Mouse (Mus musculus) liver, adult 2 months (tissue): ENCODE measurements at regions not wholly inside any gene's neighbourhood (a gene's known extent, or its start where the extent isn't known, plus 50 kb on each side); places are given as distances from the start of the nearest gene placed in this dataset.

Experiments
- DNase-seq: peaks from one replicate; pipeline ENCODE4 v3.0.0-alpha.2; 2011; ENCODE audit warnings: low read depth, low spot score; ENCODE audit errors: extremely low read depth
- H3K27ac ChIP-seq: fragments of 200-500 bp; replicated peaks from 2 replicates; pipeline ENCODE4 v1.5.1; 2012; ENCODE audit warnings: low read depth, mild to moderate bottlenecking, control low read depth, inconsistent platforms, low read length; ENCODE audit not compliant: insufficient read depth
- H3K27me3 ChIP-seq: fragments of 200-500 bp; 2 replicates; pipeline ENCODE4 v1.6.1; 2012; ENCODE audit warnings: mild to moderate bottlenecking, moderate library complexity, low read length, inconsistent platforms; ENCODE audit not compliant: control insufficient read depth, insufficient read depth
- H3K36me3 ChIP-seq: fragments of 200-500 bp; 2 replicates; pipeline ENCODE4 v1.6.1; 2012; ENCODE audit warnings: low read length, inconsistent platforms; ENCODE audit not compliant: control insufficient read depth, insufficient read depth
- H3K4me1 ChIP-seq: fragments of 200-500 bp; 2 replicates; pipeline ENCODE4 v1.6.1; 2011; ENCODE audit warnings: low read length; ENCODE audit not compliant: control insufficient read depth, insufficient read depth
- H3K4me3 ChIP-seq: fragments of 200-500 bp; 2 replicates; pipeline ENCODE4 v1.5.1; 2011; ENCODE audit warnings: low read depth, mild to moderate bottlenecking, control low read depth, low read length, moderate library complexity; ENCODE audit not compliant: insufficient read depth
- H3K79me2 ChIP-seq: fragments of 200-500 bp; 2 replicates; pipeline ENCODE4 v1.6.1; 2012; ENCODE audit warnings: inconsistent platforms, mild to moderate bottlenecking, low read length, moderate library complexity; ENCODE audit not compliant: control insufficient read depth, insufficient read depth
- H3K9ac ChIP-seq: fragments of 200-500 bp; 2 replicates; pipeline ENCODE4 v1.6.1; 2012; ENCODE audit warnings: low read depth, mild to moderate bottlenecking, control low read depth, inconsistent platforms, low read length
- CTCF ChIP-seq: fragments of 200-500 bp; IDR thresholded peaks from 2 replicates; pipeline ENCODE4 v1.5.1; 2011; ENCODE audit warnings: low read depth, low read length, control low read depth
- POLR2A ChIP-seq: fragments of 200-500 bp; IDR thresholded peaks from 2 replicates; pipeline ENCODE4 v1.6.1; 2011; ENCODE audit warnings: low read length, control low read depth; ENCODE audit not compliant: insufficient read depth; ENCODE audit errors: extremely low read depth
- WGBS: fragments of 180-500 bp; shearing (Covaris S2); methylation state at CpG from one replicate; pipeline ENCODE4 v1.1.7; 2018; 5-methylcytosine and 5-hydroxymethylcytosine counted together

- H3K36me3 ChIP-seq = no peaks in the 10 kb centered on the region
- no peaks in the 10 kb centered on the region for H3K4me1 ChIP-seq
- no peak for TF ChIP-seq POLR2A
- TF ChIP-seq CTCF = no peak
- DNase-seq = no peak
- no peaks in the 10 kb centered on the region for H3K27me3 ChIP-seq
- no peak overlapping the region for H3K9ac ChIP-seq
- no peaks in the 10 kb centered on the region for H3K79me2 ChIP-seq
- WGBS = 69% methylated on average over 8 of the region's 8 CpGs
- no peak overlapping the region for H3K4me3 ChIP-seq
- H3K27ac ChIP-seq = no peak overlapping the region
Measured at GRCm38 (mm10) chr14:46569273-46569672, 178.8 kb upstream of the Bmp4 start.

- H3K4me1 ChIP-seq = no peaks in the 10 kb centered on the region
Measured at GRCm38 (mm10) chr14:46567411-46567780, 176.9 kb upstream of the Bmp4 start.

DNA sequence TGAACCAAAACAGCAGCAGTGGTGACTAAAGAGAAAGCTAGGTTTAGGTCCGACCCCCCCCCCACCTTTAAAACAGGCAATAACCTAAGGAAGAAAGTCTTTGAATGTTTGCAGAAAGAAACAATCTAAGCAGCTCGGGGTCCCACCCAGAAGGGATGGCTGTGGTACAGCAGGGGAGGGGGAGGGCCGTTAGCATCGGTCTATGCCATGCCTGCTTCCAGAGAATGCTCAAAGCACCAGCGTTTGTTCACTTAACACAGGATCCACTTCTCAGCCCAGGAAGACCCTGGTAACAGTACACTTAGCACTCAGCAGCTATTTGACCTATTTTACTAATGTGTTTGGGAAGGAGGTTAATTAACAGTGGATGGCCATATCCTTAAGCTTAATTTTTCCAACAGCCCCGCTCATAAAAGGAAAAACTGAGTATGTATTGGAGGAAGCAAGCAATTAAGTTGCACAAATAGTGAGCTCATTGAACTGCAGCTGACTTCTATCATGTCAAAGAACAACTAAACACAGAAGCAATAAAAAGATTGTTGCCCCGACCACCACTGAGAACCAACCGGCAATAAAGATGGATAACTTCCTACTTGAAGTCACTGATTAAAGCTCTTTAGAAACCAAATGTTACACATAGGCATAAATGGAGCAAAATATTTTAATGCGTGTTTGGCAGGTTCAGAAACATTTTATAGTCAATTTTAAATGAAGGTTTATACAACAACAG, 176.4 kb upstream of the Bmp4 start:
- Histone ChIP-seq H3K79me2 (no peaks in the 10 kb centered on the region), H3K4me1 (no peaks in the 10 kb centered on the region), H3K36me3 (no peaks in the 10 kb centered on the region), H3K4me3 (no peak overlapping the region), H3K9ac (no peak overlapping the region), H3K27ac (no peak overlapping the region), H3K27me3 (no peaks in the 10 kb centered on the region)
- WGBS = 69% methylated on average over 9 of the region's 9 CpGs
- DNase-seq = no peak
- TF ChIP-seq CTCF (no peak), POLR2A (no peak)

More at GRCm38 (mm10) chr14:46567411-46567780, 176.9 kb upstream of the Bmp4 start:
- H3K27ac ChIP-seq = no peak overlapping the region
- no peaks in the 10 kb centered on the region for H3K36me3 ChIP-seq
- TF ChIP-seq CTCF (no peak), POLR2A (no peak)
- no peaks in the 10 kb centered on the region for H3K79me2 ChIP-seq
- 78% methylated on average over 3 of the region's 3 CpGs for WGBS
- no peaks in the 10 kb centered on the region for H3K27me3 ChIP-seq
- no peak overlapping the region for H3K9ac ChIP-seq
- no peak for DNase-seq
- H3K4me3 ChIP-seq = no peak overlapping the region

DNA sequence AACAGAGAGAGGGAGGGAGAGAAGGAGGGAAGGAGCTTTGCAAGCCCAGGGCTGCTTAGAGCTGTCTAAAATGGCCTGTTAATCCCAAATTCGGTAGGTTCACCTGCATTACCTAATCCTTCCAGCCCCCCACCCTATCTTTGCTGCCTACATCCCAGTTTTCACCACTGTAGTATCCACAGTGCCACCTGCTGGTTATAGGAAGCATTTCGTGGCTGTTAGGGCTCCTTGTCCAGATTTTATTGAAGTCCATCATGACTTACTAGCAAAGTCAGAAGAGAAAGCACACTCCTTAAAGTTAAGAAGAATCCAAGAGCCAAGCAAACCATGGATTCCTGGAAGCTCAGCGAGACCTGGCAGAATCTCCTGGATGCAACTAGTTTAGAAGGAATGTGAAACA, 174.5 kb upstream of the Bmp4 start:
- WGBS = 15% methylated on average over 3 of the region's 3 CpGs
- no peaks in the 10 kb centered on the region for H3K79me2 ChIP-seq
- no peaks in the 10 kb centered on the region for H3K4me1 ChIP-seq
- DNase-seq = peak; percentile 51
- no peak overlapping the region for H3K27ac ChIP-seq
- TF ChIP-seq POLR2A = no peak
- peak; percentile 46; the same call in 1 of the 2 replicates for TF ChIP-seq CTCF
- H3K36me3 ChIP-seq = no peaks in the 10 kb centered on the region
- no peak overlapping the region for H3K4me3 ChIP-seq
- no peak overlapping the region for H3K9ac ChIP-seq
- no peaks in the 10 kb centered on the region for H3K27me3 ChIP-seq

- no peaks in the 10 kb centered on the region for H3K36me3 ChIP-seq
- no peaks in the 10 kb centered on the region; the same call in 1 of the 2 replicates for H3K27me3 ChIP-seq
- DNase-seq = no peak
- no peaks in the 10 kb centered on the region for H3K79me2 ChIP-seq
- no peak overlapping the region for H3K9ac ChIP-seq
- no peak overlapping the region for H3K27ac ChIP-seq
- no peak for TF ChIP-seq CTCF
- TF ChIP-seq POLR2A = no peak
- 74% methylated on average over 5 of the region's 5 CpGs for WGBS
- H3K4me1 ChIP-seq = no peaks in the 10 kb centered on the region
- no peak overlapping the region for H3K4me3 ChIP-seq
Measured at GRCm38 (mm10) chr14:46562016-46562415, 171.5 kb upstream of the Bmp4 start.

GRCm38 (mm10) chr14:46553239-46553638, 162.8 kb upstream of the Bmp4 start:
- no peaks in the 10 kb centered on the region for H3K4me1 ChIP-seq
- TF ChIP-seq CTCF (no peak), POLR2A (no peak)
- H3K9ac ChIP-seq = no peak overlapping the region
- DNase-seq = no peak
- no peaks in the 10 kb centered on the region for H3K79me2 ChIP-seq
- no peak overlapping the region for H3K4me3 ChIP-seq
- no peak overlapping the region for H3K27ac ChIP-seq
- H3K27me3 ChIP-seq = no peaks in the 10 kb centered on the region
- 93% methylated on average over 2 of the region's 2 CpGs for WGBS
- H3K36me3 ChIP-seq = no peaks in the 10 kb centered on the region
